10 mouse cellular contexts compared by ENCODE assay signal in the genomic region with DNA sequence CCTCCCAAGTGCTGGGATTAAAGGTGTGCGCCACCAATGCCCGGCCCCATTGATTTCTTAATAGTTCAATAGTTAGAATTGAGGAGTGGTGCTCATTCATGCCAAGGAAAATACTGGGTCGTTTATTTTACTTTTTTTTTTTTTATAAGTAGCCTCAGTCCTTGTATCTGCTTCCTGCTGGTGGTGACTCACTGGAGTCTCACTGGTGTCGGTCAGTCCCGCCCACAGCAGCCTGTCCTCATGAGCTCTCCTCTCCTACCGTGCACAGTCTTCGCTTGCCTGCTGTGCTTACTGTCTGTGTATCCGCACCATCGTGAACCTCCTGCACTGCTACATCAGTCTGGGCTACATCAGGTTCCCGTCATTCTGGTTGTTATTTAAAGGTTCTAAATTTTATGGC. TPM values are rescaled to one million over a fixed set of nuclear protein-coding genes. Genes with fewer than 3 reads are reported as not detected.
DNase-seq lines count a peak whose midpoint lies in the region; ATAC-seq lines count a peak whose summit lies in the region.
"Had no signal": no experiment of that assay in that cellular context is flagged by ENCODE, and none has a peak within 500 bp of the region (broad histone marks: within the 10 kb centered on the region; RNA-seq: fewer than 3 reads in every experiment).

No protein-coding gene starts in this region.

- DNase-seq in kidney, postnatal 14 days = peak; percentile 27
- no peak for DNase-seq in kidney, adult 18-20 months
- peak; percentile 64 for DNase-seq in Muller cell, postnatal 12 days (ENCODE audit: inconsistent ontology term)
- peak; percentile 72 for DNase-seq in adrenal gland, postnatal 14 days
- DNase-seq in intestine, embryonic 14.5 days (ENCODE audit: low spot score) = no peak
- no peak for DNase-seq in embryo, embryonic 11 days
- no peak for DNase-seq in layer of hippocampus, postnatal 25 days (ENCODE audit: extremely low spot score in 1 of 2, low spot score in 1 of 2)
- DNase-seq: lung, embryonic 14.5 days had no signal

- no peak overlapping the region for H3K4me3 ChIP-seq in intestine, embryonic 14.5 days (ENCODE audit: low read depth, low read length)
- no peak overlapping the region for H3K4me3 ChIP-seq in midbrain, embryonic 13.5 days (replicated peaks)
- H3K4me3 ChIP-seq: neural tube, embryonic 12.5 days had no signal

- H3K4me1 ChIP-seq in intestine, embryonic 14.5 days (replicated peaks; ENCODE audit: control insufficient read depth, insufficient read depth, low read length) = no peaks in the 10 kb centered on the region
- H3K4me1 ChIP-seq in midbrain, embryonic 13.5 days (replicated peaks) = peaks cover 10% of the 10 kb centered on the region

- H3K9ac ChIP-seq in intestine, embryonic 14.5 days (ENCODE audit: low read length) = no peak overlapping the region
- no peak overlapping the region for H3K9ac ChIP-seq in midbrain, embryonic 13.5 days (replicated peaks)
- H3K9ac ChIP-seq: lung, embryonic 14.5 days; neural tube, embryonic 12.5 days had no signal

- H3K27me3 ChIP-seq in intestine, embryonic 14.5 days (replicated peaks; ENCODE audit: control insufficient read depth, insufficient read depth, low read length) = no peaks in the 10 kb centered on the region
- H3K27me3 ChIP-seq in midbrain, embryonic 13.5 days = no peaks in the 10 kb centered on the region
- H3K27me3 ChIP-seq: neural tube, embryonic 12.5 days had no signal

- no peak overlapping the region for H3K4me2 ChIP-seq in intestine, embryonic 14.5 days (ENCODE audit: low read length)
- no peak overlapping the region for H3K4me2 ChIP-seq in midbrain, embryonic 13.5 days (replicated peaks)
- H3K4me2 ChIP-seq: lung, embryonic 14.5 days; neural tube, embryonic 12.5 days had no signal

- H3K9me3 ChIP-seq in intestine, embryonic 14.5 days (ENCODE audit: control insufficient read depth, low read length) = no peaks in the 10 kb centered on the region
- H3K9me3 ChIP-seq in midbrain, embryonic 13.5 days = no peaks in the 10 kb centered on the region
- H3K9me3 ChIP-seq: neural tube, embryonic 12.5 days had no signal

- 0 out of 2 replicates have a peak, but pooled peaks have one; percentile 43 for ATAC-seq in intestine, embryonic 14.5 days (replicated peaks; ENCODE audit: low FRiP score, low TSS enrichment, low read depth)
- no peak for ATAC-seq in midbrain, embryonic 13.5 days

- peaks cover 77% of the 10 kb centered on the region for H3K36me3 ChIP-seq in intestine, embryonic 14.5 days (ENCODE audit: control insufficient read depth, insufficient read depth, low read length)
- H3K36me3 ChIP-seq in midbrain, embryonic 13.5 days = peaks cover 66% of the 10 kb centered on the region

- H3K27ac ChIP-seq in intestine, embryonic 14.5 days (ENCODE audit: low read depth) = no peak overlapping the region
- H3K27ac ChIP-seq in midbrain, embryonic 13.5 days = no peak overlapping the region
- H3K27ac ChIP-seq: neural tube, embryonic 12.5 days had no signal

- 70% methylated on average over 10 of the region's 10 CpGs for WGBS in intestine, embryonic 14.5 days
- 88% methylated on average over 10 of the region's 10 CpGs for WGBS in midbrain, embryonic 13.5 days

RNA-seq across cellular contexts. Expression of a gene that starts 46.5 kb away (rescaled TPM):
- 68.8 and 73.0 TPM in 2 replicates for total RNA-seq in adrenal gland, postnatal 14 days (2021)
- 43.0 and 45.2 TPM in 2 replicates for polyA plus RNA-seq in intestine, embryonic 14.5 days (2014; fragmentation: Nextera tagmentation; extraction: Ambion mirVana)
- polyA plus RNA-seq in midbrain, embryonic 13.5 days (2015; fragmentation: Nextera tagmentation; extraction: Ambion mirVana) = 34.1 and 36.1 TPM in 2 replicates
- 10 to 100 TPM; 73.2 to 76.8 TPM for total RNA-seq in layer of hippocampus, postnatal 25 days (2021)

Comparison
In these comparisons a context has a peak if more than half of its experiments do, and no peak if none do; other contexts are left out.
1. DNase-seq: peak in kidney, postnatal 14 days (single experiment), Muller cell, postnatal 12 days (single experiment) and adrenal gland, postnatal 14 days (single experiment); none in kidney, adult 18-20 months (single experiment), intestine, embryonic 14.5 days (single experiment), embryo, embryonic 11 days (single experiment) and layer of hippocampus, postnatal 25 days (0 of 2).